Mouse (Mus musculus) intestine, embryonic 14.5 days (tissue): ENCODE measurements around the gene Sept7. TPM values are rescaled to one million over a fixed set of nuclear protein-coding genes. Genes with fewer than 3 reads are reported as not detected.

Source experiments
- polyA plus RNA-seq: library from polyadenylated mRNA; unstranded; fragments of >200 nt; fragmentation: Nextera tagmentation; extraction: Ambion mirVana; gene quantifications from 2 replicates; pipeline ENCODE4 v1.2.1, GENCODE M21; 2014

Sept7 gene
- polyA plus RNA-seq, 1 experiment from 2014 or later, result 233 TPM

Other genes starting within 250 kb of the Sept7 start
- gene Gm10181, start 163.0 kb upstream of the Sept7 start, polyA plus RNA-seq, result not detected in 2 replicates
- 27.7 and 28.7 TPM in 2 replicates for gene Herpud2, start 100.6 kb upstream of the Sept7 start, polyA plus RNA-seq
- gene Eepd1, start 229.1 kb downstream of the Sept7 start, polyA plus RNA-seq, result 5.5 and 6.0 TPM in 2 replicates